Mouse (Mus musculus): ENCODE results near the gene Rsph1. TPM values are rescaled to one million over a fixed set of nuclear protein-coding genes. Genes with fewer than 3 reads are reported as not detected.
A peak's percentile ranks its signal among the peaks of the same experiment; 100 is the strongest.

The Rsph1 gene
- polyA plus RNA-seq, 1 experiment = 10.4 TPM

- H3K4me3 ChIP-seq (replicated peaks; ENCODE audit: control insufficient read depth, low read depth, low read length) = no peak overlapping the region
- 69% methylated on average over 6 of the region's 6 CpGs for WGBS
- peaks cover 2% of the 10 kb centered on the region for H3K4me1 ChIP-seq (ENCODE audit: control insufficient read depth, insufficient read depth, low read length)
- H3K27ac ChIP-seq (ENCODE audit: control insufficient read depth, insufficient read depth, low read depth, low read length, poor library complexity) = no peak overlapping the region
- TF ChIP-seq POLR2A (IDR thresholded peaks at IDR 0.05; ENCODE audit: borderline replicate concordance, control insufficient read depth, low read depth, low read length) (no peak), CTCF (IDR thresholded peaks at IDR 0.05; ENCODE audit: control insufficient read depth, insufficient read depth, low read length) (no peak)
These were observed 21.4 kb upstream of the Rsph1 start for GRCm38 (mm10) chr17:31298419-31299209.

- Histone ChIP-seq H3K4me3 (replicated peaks; ENCODE audit: control insufficient read depth, low read depth, low read length) (peak overlapping the region; percentile 44), H3K4me1 (ENCODE audit: control insufficient read depth, insufficient read depth, low read length) (peaks cover 2% of the 10 kb centered on the region), H3K27ac (ENCODE audit: control insufficient read depth, insufficient read depth, low read depth, low read length, poor library complexity) (no peak overlapping the region)
- no peak for TF ChIP-seq CTCF (IDR thresholded peaks at IDR 0.05; ENCODE audit: control insufficient read depth, insufficient read depth, low read length)
- TF ChIP-seq POLR2A (IDR thresholded peaks at IDR 0.05; ENCODE audit: borderline replicate concordance, control insufficient read depth, low read depth, low read length) = no peak
- WGBS = 4% methylated on average over 7 of the region's 7 CpGs
These were observed 20.3 kb upstream of the Rsph1 start for GRCm38 (mm10) chr17:31297521-31297939.

GRCm38 (mm10) chr17:31295892-31296781 is 19.0 kb upstream of the Rsph1 start:
- peak overlapping the region; percentile 90 for H3K27ac ChIP-seq (ENCODE audit: control insufficient read depth, insufficient read depth, low read depth, low read length, poor library complexity)
- WGBS = 1% methylated on average over 68 of the region's 68 CpGs

GRCm38 (mm10) chr17:31295215-31295891 is 18.2 kb upstream of the Rsph1 start:
- H3K27ac ChIP-seq (ENCODE audit: control insufficient read depth, insufficient read depth, low read depth, low read length, poor library complexity) = peak overlapping the region; percentile 90
- peaks cover 3% of the 10 kb centered on the region for H3K4me1 ChIP-seq (ENCODE audit: control insufficient read depth, insufficient read depth, low read length)
- H3K4me3 ChIP-seq (replicated peaks; ENCODE audit: control insufficient read depth, low read depth, low read length) = peak overlapping the region; percentile 68
- TF ChIP-seq POLR2A (IDR thresholded peaks at IDR 0.05; ENCODE audit: borderline replicate concordance, control insufficient read depth, low read depth, low read length) (no peak), CTCF (IDR thresholded peaks at IDR 0.05; ENCODE audit: control insufficient read depth, insufficient read depth, low read length) (peak; percentile 77)
- 2% methylated on average over 25 of the region's 25 CpGs for WGBS

More at GRCm38 (mm10) chr17:31295892-31296781, 19.0 kb upstream of the Rsph1 start:
- Histone ChIP-seq H3K4me3 (replicated peaks; ENCODE audit: control insufficient read depth, low read depth, low read length) (peak overlapping the region; percentile 68), H3K4me1 (ENCODE audit: control insufficient read depth, insufficient read depth, low read length) (peaks cover 2% of the 10 kb centered on the region)
- TF ChIP-seq CTCF (IDR thresholded peaks at IDR 0.05; ENCODE audit: control insufficient read depth, insufficient read depth, low read length) (no peak), POLR2A (IDR thresholded peaks at IDR 0.05; ENCODE audit: borderline replicate concordance, control insufficient read depth, low read depth, low read length) (peak; percentile 35; the same call in 1 of the 2 replicates)

- H3K4me3 ChIP-seq (replicated peaks; ENCODE audit: control insufficient read depth, low read depth, low read length) = peak overlapping the region; percentile 68
- 39% methylated on average over 15 of the region's 15 CpGs for WGBS
- TF ChIP-seq POLR2A (IDR thresholded peaks at IDR 0.05; ENCODE audit: borderline replicate concordance, control insufficient read depth, low read depth, low read length) = no peak
- TF ChIP-seq CTCF (IDR thresholded peaks at IDR 0.05; ENCODE audit: control insufficient read depth, insufficient read depth, low read length) = 0 out of 2 replicates have a peak, but pooled peaks have one; percentile 17
- H3K4me1 ChIP-seq (ENCODE audit: control insufficient read depth, insufficient read depth, low read length) = peaks cover 4% of the 10 kb centered on the region
- H3K27ac ChIP-seq (ENCODE audit: control insufficient read depth, insufficient read depth, low read depth, low read length, poor library complexity) = peak overlapping the region; percentile 90
These were observed 17.4 kb upstream of the Rsph1 start for GRCm38 (mm10) chr17:31294363-31295214.

GRCm38 (mm10) chr17:31290859-31291258 is 13.7 kb upstream of the Rsph1 start:
- TF ChIP-seq POLR2A (IDR thresholded peaks at IDR 0.05; ENCODE audit: borderline replicate concordance, control insufficient read depth, low read depth, low read length) (no peak), CTCF (IDR thresholded peaks at IDR 0.05; ENCODE audit: control insufficient read depth, insufficient read depth, low read length) (no peak)
- peak overlapping the region; percentile 63 for H3K27ac ChIP-seq (ENCODE audit: control insufficient read depth, insufficient read depth, low read depth, low read length, poor library complexity)
- H3K4me1 ChIP-seq (ENCODE audit: control insufficient read depth, insufficient read depth, low read length) = peaks cover 5% of the 10 kb centered on the region
- 6% methylated on average over 6 of the region's 6 CpGs for WGBS
- no peak overlapping the region for H3K4me3 ChIP-seq (replicated peaks; ENCODE audit: control insufficient read depth, low read depth, low read length)

GRCm38 (mm10) chr17:31290311-31290710 is 13.1 kb upstream of the Rsph1 start:
- TF ChIP-seq CTCF (IDR thresholded peaks at IDR 0.05; ENCODE audit: control insufficient read depth, insufficient read depth, low read length) (no peak), POLR2A (IDR thresholded peaks at IDR 0.05; ENCODE audit: borderline replicate concordance, control insufficient read depth, low read depth, low read length) (no peak)
- H3K4me1 ChIP-seq (ENCODE audit: control insufficient read depth, insufficient read depth, low read length) = peaks cover 6% of the 10 kb centered on the region
- no peak overlapping the region for H3K4me3 ChIP-seq (replicated peaks; ENCODE audit: control insufficient read depth, low read depth, low read length)
- H3K27ac ChIP-seq (ENCODE audit: control insufficient read depth, insufficient read depth, low read depth, low read length, poor library complexity) = peak overlapping the region; percentile 41
